Mouse (Mus musculus): ENCODE measurements at regions not wholly inside any gene's neighbourhood (a gene's known extent, or its start where the extent isn't known, plus 50 kb on each side); places are given as distances from the start of the nearest gene placed in this dataset.

DNA sequence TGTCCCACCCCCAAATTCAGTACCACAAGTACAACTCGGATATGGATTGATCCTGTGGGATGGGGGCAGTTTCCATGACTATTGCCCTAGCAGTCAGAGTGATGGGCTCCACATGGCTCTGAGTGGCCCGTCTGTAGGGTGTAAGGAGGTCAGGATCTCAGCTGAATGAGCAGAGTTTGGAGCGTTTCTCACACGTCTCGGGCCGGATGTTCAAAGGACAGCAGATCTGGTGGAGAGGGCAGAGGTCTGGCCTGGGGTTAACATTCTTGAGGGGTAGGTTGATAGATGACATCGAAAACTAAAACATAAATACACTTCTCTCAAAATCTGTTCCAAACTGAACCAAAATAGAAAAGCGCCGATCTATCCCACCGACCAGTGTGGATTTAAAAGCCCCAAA is 146.5 kb upstream of the Cxcl12 start:
- TF ChIP-seq CTCF (IDR thresholded peaks at IDR 0.05; ENCODE audit: extremely low read depth, insufficient read length, insufficient replicate concordance, low read depth, low read length) (no peak), POLR2A (IDR thresholded peaks at IDR 0.05; ENCODE audit: low read depth, low read length) (no peak)

Measured in small intestine, adult 2 months (tissue).